Mouse (Mus musculus): ENCODE measurements around the gene Palm2. TPM values are rescaled to one million over a fixed set of nuclear protein-coding genes. Genes with fewer than 3 reads are reported as not detected.

Palm2 gene
- total RNA-seq, 2 experiments from 2014 or later: 48.4 to 64.2 TPM

GRCm38 (mm10) chr4:57716735-57717134, 282.7 kb downstream of the Palm2 start:
- no peak for DNase-seq

- no peak for DNase-seq
Observed at GRCm38 (mm10) chr4:57717354-57717753, 283.3 kb downstream of the Palm2 start, which contains the start of gene Akap2. Akap2 (plus strand) TSS chr4:57717657.

GRCm38 (mm10) chr4:57719370-57719769, 285.3 kb downstream of the Palm2 start:
- no peak for DNase-seq

- DNase-seq: no peak
Observed at GRCm38 (mm10) chr4:57720869-57721361, 286.9 kb downstream of the Palm2 start.

GRCm38 (mm10) chr4:57722296-57722695, 288.2 kb downstream of the Palm2 start:
- DNase-seq: no peak

- no peak for DNase-seq
Observed at GRCm38 (mm10) chr4:57723659-57724058, 289.6 kb downstream of the Palm2 start.

- no peak for DNase-seq
Observed at GRCm38 (mm10) chr4:57725569-57725968, 291.5 kb downstream of the Palm2 start.

- DNase-seq: no peak
Observed at GRCm38 (mm10) chr4:57728611-57729183, 294.6 kb downstream of the Palm2 start.

GRCm38 (mm10) chr4:57730047-57730446, 296.0 kb downstream of the Palm2 start:
- DNase-seq: no peak

GRCm38 (mm10) chr4:57730801-57731598, 297.0 kb downstream of the Palm2 start:
- DNase-seq: no peak

GRCm38 (mm10) chr4:57732351-57732750, 298.3 kb downstream of the Palm2 start:
- DNase-seq: no peak

- peak; percentile 73 for DNase-seq
Observed at GRCm38 (mm10) chr4:57733445-57733844, 299.4 kb downstream of the Palm2 start.

- no peak for DNase-seq
Observed at GRCm38 (mm10) chr4:57735426-57735825, 301.4 kb downstream of the Palm2 start.

GRCm38 (mm10) chr4:57738856-57739552, 305.0 kb downstream of the Palm2 start:
- no peak for DNase-seq

- DNase-seq: no peak
Observed at GRCm38 (mm10) chr4:57743325-57743929, 309.4 kb downstream of the Palm2 start.

GRCm38 (mm10) chr4:57750651-57751050, 316.6 kb downstream of the Palm2 start:
- DNase-seq: no peak

- DNase-seq: no peak
Observed at GRCm38 (mm10) chr4:57751054-57751453, 317.0 kb downstream of the Palm2 start.

- no peak for DNase-seq
Observed at GRCm38 (mm10) chr4:57751566-57751965, 317.5 kb downstream of the Palm2 start.

- DNase-seq: no peak
Observed at GRCm38 (mm10) chr4:57755085-57755484, 321.0 kb downstream of the Palm2 start.

- no peak for DNase-seq
Observed at GRCm38 (mm10) chr4:57757997-57758396, 323.9 kb downstream of the Palm2 start.
